Mouse (Mus musculus): Measurements from ENCODE around the gene Spns3.

The Spns3 gene

DNA sequence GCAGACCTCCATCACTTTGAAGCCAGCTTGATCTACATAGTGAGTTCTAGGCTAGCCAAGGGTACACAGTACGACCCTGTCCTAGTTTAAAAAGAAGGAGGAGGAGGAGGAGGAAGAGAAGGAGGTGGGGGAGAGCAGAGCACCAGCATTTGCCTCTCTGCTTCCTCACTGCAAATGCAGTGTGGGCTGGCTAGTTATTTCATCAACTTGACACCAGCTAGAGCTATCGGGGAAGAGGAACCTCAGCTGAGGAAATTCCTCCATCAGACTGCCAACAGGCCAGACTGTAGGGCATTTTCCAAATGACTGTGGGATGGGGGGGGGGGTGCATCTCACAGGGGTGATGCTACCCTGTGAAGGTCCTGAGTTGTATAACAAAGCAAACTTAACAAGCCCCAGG lies 31.9 kb downstream of the Spns3 start:
- DNase-seq (ENCODE audit: low spot score) = no peak

GRCm38 (mm10) chr11:72514967-72515366 lies 35.3 kb downstream of the Spns3 start:
- no peak for DNase-seq (ENCODE audit: low spot score)

- DNase-seq (ENCODE audit: low spot score) = no peak
These were observed 41.7 kb downstream of the Spns3 start for GRCm38 (mm10) chr11:72508651-72509050.

DNA sequence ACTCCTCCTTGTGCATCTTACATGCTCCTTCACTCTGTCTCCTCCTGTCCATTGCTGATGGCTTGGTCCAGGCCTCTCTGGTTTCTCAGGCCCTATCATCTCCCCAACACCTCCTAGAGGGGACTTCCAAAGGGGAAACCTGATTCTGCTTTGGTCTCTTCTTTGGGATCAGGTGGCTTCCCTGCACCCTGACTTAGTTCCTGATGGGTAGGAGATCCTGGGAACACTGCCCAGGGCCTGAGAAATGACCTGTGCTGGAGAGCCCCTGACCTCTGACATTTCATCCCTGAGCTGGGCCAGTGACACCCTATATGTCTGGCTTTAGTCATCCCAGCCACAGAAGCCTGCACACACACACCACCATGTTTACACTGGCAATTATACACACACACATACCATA lies 42.7 kb downstream of the Spns3 start:
- no peak for DNase-seq (ENCODE audit: low spot score)

DNA sequence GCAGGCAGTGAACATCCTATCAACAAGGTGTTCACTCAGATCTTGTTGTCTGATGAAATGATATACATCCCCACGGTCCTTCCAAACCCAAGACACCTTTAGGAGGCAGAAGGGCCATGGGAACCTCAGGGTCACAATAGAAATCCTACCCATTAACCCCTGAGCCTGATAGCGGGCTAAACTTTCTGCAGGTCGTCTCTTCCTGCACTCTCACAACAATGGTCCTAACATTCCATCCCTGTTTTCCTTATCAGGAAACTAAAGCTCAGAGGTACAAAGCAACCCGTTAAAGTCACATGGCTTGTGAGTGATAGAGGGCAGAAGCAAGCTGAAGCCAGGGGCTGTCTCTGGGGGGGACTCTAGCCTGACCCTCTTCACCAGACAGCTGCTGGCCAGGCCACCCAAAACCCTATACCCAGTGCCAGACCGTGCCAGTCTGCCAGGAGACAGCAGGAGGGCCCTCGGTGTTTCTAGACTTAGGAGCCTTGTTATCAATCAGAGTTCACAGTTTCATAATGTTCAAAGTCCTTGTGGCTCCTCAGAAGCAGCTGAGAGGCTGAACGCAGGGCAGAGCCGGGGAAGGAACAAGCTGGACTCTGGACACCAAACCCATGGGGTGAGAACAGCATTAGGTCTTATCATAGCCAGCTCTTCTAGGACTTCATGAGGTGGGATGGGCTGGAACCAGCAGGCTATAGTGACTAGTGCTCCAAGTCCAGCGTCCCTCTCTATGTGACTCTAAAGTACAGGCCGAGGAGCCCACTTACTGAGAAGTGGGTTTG lies 46.1 kb downstream of the Spns3 start:
- DNase-seq (ENCODE audit: low spot score) = no peak

GRCm38 (mm10) chr11:72503501-72503921 lies 46.8 kb downstream of the Spns3 start:
- DNase-seq (ENCODE audit: low spot score) = no peak

DNA sequence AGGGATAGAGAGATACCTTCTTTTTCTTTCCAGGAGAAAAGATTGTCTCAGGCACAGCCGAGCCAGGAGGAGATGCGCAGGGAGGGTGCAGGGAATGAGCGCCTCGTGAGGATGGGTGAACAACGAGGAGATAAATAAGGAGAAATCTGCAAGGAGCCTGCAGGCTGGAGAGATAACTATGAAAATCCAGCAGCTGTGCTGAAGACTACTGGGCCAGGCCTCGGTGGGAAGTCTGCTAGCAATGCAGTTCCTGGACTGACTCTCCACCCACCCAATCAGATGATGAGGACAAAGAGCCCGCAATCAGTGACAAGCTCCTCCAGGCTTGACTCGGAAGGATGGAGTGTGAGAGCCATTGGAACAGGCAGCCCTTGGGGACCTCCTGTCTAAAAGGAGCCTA lies 48.1 kb downstream of the Spns3 start:
- no peak for DNase-seq (ENCODE audit: low spot score)

DNA sequence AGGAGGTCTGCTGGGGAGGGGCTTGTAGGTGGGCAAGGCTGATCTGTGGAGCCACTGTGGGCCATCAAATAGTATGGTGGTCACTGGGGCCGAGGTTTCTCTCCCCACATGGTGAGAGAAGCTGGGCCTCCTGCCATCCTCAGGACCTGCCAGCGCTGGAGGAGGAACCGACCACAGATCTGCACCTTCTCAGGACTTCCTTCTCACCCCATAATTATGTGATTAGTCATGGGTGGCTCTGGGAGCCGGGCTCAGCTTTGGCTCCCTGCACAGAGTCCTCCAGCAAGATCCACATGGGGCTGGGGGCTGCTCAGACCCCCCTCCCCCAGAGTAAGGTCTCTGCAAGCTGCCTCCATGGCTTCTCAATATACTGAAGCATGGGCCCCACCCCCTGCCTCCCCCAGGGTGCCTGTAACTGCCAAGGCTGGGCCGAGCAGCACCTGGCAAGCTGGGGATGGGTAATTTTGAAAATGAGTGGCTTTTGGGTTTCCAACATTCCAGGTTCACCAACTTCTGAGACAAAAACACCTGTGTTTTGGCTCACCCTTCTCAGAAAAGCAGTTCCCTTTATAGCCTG lies 48.8 kb downstream of the Spns3 start:
- no peak for DNase-seq (ENCODE audit: low spot score)

DNA sequence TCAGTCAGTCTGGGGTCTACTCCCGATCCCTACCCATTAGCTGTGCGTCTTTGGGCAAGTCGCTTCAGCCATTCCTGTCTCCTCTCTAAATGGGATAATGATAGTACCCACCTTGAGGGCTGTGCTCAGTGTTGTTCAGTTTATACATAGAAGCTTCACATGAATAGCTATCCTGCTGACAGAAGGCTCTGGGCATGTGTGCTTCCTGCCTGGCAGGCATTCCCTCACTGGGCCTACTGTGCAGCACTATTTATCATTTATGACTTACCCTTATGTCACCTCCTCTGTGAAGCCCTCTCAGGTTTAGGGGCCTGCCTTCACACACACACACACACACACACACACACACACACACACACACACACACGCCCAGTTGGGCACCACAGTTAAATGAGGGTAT lies 50.2 kb downstream of the Spns3 start:
- DNase-seq (ENCODE audit: low spot score) = no peak

DNA sequence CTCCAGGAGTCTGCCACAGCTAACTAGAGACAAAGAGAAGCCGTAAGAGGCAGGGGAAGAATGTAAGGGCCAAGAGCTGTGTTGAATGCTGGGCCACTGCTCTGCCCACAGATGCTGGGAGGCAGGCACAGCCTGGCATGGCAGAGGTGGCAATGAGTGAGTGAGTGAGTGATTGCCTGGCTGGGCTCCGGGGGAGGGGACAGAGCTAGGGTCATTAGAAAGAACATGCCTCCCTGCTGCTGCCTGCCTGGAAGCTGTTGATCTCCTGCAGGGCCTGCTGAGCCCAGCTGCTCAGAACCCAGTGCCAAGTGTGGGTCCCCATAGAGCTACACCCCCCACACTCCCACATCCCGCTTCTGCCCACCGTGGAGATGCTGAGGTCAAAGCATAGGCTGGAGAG lies 52.9 kb downstream of the Spns3 start:
- no peak for DNase-seq (ENCODE audit: low spot score)

- DNase-seq (ENCODE audit: low spot score) = no peak
These were observed 53.5 kb downstream of the Spns3 start for GRCm38 (mm10) chr11:72496775-72497174.

DNA sequence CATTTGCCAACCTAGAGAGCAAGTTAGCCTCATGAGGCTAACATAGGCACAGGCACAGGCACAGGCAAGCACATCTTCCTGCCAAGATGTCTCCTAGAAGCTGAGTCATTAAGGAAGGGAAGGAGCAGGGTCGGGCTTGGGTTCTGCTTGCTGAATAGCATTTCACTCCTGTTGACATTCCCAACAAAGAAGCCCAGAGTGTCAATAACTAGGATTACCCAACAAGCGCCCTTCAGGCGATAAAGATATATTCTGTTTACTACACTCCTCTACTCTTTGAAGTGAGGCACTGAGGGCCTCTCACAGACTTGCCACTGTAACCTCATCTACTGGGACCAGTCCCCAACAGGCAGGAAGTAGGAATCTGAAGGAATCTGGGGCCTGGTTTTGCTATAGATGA lies 54.2 kb downstream of the Spns3 start:
- DNase-seq (ENCODE audit: low spot score) = no peak

- DNase-seq (ENCODE audit: low spot score) = no peak
These were observed 56.0 kb downstream of the Spns3 start for GRCm38 (mm10) chr11:72494046-72494988.

DNA sequence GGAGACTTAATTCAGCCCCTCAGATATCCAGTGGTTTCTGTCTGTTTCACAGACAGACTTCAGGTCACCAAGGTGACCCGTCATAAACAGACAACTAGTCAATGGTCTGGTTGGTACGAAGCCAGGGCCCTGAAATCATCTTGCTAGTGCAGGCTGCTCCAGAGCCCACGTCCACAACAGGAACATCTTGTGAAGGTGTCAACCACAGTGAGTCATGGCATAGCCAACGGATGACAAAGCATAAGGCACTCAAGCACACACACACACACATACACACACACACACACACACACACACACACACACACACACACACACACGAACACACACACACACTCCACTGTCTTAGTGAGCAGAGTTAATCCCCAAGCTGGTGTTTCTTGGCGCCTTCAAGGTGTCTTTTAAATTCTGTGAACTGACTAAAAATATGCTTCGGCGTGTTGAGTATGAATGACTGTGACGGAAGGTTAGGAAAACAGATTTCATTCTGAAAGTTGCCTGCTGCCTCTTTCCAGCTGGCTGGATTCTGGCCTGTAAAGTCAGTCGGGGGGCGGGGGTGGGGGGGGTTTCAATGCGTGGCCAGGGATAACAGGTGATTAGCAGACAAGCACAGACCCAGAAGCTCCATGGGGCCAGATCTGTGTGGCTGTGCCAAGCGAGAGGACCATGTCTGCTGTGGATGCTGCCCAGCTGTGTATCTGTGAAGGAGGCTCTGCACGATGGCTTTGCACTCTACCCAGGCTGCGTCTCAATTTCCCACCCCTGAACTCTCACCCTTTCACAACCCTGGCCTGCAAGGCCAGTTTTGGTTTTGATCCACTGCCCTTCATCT lies 59.0 kb downstream of the Spns3 start:
- DNase-seq (ENCODE audit: low spot score) = no peak

DNA sequence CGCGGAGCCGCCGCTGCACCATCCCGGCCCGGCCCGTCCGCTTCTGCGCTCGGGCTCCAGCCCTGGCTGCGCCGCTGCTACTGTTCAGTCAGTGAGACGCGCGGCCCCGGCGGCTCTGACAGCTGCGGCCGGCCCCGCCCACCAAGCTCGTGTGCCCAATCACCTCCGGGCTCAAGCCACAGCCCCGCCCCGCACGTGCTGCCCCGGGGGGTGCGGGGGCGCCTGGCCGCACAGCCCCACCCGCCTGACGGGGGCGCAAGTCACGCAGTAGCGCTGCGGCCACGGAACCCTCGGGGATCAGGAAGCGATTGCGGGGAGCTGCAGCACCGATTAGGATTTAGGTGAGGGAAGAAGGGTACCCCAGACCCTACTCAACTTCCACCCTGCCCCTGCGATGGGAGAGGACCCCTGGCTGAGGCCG lies 60.4 kb downstream of the Spns3 start, which contains the start of gene Spns2:
Spns2 (minus strand) TSS at position 24 of the 421 bp plus-strand sequence.
- DNase-seq (ENCODE audit: low spot score) = peak; percentile 97

DNA sequence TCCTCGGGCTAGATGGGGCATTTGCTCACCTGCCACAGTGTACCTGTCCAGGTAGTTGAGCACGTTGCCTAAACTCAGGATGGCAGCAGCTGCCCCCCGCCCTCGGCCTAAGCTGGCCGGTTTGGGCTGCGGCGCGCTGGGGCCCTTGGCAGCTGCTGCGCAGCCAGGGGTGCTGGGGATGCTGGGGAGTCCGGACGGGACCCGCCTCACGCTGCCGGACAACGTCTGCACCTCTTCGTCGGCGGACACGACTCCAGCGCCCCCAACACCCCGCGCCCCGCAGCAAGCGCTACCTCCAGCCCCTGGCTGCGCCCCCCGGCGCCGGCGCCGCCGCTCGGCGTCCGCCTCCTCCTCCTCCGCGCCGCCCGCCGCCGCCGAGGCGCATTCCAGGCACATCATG lies 60.9 kb downstream of the Spns3 start:
- no peak for DNase-seq (ENCODE audit: low spot score)

GRCm38 (mm10) chr11:72488753-72489271 lies 61.5 kb downstream of the Spns3 start:
- peak; percentile 84 for DNase-seq (ENCODE audit: low spot score)

DNA sequence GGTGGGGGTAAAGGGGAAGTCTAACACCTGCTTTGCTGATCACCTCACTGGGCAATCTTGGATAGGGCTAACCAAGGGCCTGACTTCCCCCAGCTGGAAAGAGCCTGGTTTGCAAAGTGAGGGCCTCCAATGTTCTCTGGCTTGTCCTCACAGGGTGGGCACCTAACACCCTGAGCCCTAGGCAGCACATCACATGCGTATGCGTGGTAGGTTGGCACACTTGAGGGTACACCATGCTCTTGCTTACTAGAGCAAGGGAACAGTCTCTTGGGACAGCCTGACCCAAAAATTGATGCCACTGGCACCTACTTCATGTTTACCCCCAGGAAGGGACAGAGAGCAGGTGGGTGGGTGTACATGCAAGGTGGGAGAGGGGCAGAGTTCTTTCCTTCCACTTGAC lies 62.6 kb downstream of the Spns3 start:
- DNase-seq (ENCODE audit: low spot score) = no peak

- DNase-seq (ENCODE audit: low spot score) = no peak
These were observed 63.1 kb downstream of the Spns3 start for GRCm38 (mm10) chr11:72487171-72487570.

- no peak for DNase-seq (ENCODE audit: low spot score)
These were observed 64.3 kb downstream of the Spns3 start for GRCm38 (mm10) chr11:72485960-72486359.

DNA sequence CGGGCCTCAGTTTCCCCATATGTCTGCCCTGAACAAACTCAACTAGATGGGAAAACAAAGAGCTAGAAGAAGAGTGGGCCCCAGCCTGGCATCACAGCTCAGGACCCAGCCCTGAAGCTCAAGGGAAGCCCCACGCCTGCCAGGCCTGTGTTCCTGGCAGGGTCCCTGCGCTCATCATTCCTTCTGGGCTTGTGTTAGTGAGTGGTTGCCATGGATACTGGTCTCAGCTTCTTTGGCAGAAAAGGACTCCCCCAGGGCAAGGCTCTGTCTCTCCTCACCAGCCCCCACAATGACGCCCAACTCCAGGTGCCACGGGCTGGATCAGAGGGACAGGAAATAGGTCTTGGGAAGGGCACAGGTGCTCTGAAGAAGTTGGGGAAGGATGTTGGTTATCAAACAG lies 65.1 kb downstream of the Spns3 start:
- peak; percentile 53 for DNase-seq (ENCODE audit: low spot score)

DNA sequence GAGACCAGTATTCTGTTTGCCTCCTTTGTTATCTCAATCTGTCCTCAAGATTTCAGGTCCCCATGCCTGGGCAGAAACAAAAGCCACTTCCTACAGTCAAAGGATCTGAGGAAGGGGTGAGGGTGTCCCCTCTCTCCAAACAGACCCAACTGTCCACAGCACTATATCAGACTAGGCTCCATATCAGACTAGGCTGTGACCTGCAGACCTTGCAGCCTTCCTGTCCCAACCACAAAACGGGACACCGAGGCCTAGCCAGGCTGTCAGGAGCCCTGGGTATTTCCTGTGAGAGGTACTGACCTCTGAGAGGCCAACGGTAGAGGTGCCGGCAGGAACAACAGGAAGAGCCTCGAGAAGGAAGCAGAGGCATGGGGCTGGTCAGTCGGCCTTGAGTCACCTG lies 65.8 kb downstream of the Spns3 start:
- no peak for DNase-seq (ENCODE audit: low spot score)

Measured in layer of hippocampus, adult 11-12 months (tissue).